Mouse (Mus musculus) hindbrain, embryonic 16.5 days (tissue): ENCODE results near the gene Sohlh1. TPM values are rescaled to one million over a fixed set of nuclear protein-coding genes. Genes with fewer than 3 reads are reported as not detected.
A peak's percentile ranks its signal among the peaks of the same experiment; 100 is the strongest.

ENCODE experiments used
- ATAC-seq: fragments of 200-750 bp; cut with Nextera tagmentation; 2 replicates; pipeline ENCODE4 v1.8.0; 2017; ENCODE audit warnings: moderate TSS enrichment, moderate library complexity
- H3K27ac ChIP-seq: fragments of 300-500 bp; sonication (generic); 2 replicates; pipeline ENCODE4 v1.5.1; 2014; ENCODE audit warnings: low read depth, mild to moderate bottlenecking, control low read depth, low read length, moderate library complexity
- H3K27me3 ChIP-seq: fragments of 300-500 bp; sonication (generic); replicated peaks from 2 replicates; pipeline ENCODE4 v1.6.1; 2014; ENCODE audit warnings: low read length; ENCODE audit not compliant: control insufficient read depth, insufficient read depth
- H3K36me3 ChIP-seq: fragments of 300-500 bp; sonication (generic); 2 replicates; pipeline ENCODE4 v1.6.1; 2014; ENCODE audit warnings: mild to moderate bottlenecking, low read length, moderate library complexity, mixed read lengths; ENCODE audit not compliant: control insufficient read depth, insufficient read depth
- H3K4me1 ChIP-seq: fragments of 300-500 bp; sonication (generic); 2 replicates; pipeline ENCODE4 v1.6.1; 2014; ENCODE audit warnings: low read depth, low read length; ENCODE audit not compliant: control insufficient read depth, insufficient read depth
- H3K4me2 ChIP-seq: fragments of 300-500 bp; sonication (generic); 2 replicates; pipeline ENCODE4 v1.6.1; 2014; ENCODE audit warnings: mild to moderate bottlenecking, low read length, control low read depth, moderate library complexity
- H3K4me3 ChIP-seq: fragments of 300-500 bp; sonication (generic); 2 replicates; pipeline ENCODE4 v1.5.1; 2014; ENCODE audit warnings: mild to moderate bottlenecking, low read length, control low read depth, moderate library complexity
- H3K9ac ChIP-seq: fragments of 300-500 bp; sonication (generic); 2 replicates; pipeline ENCODE4 v1.6.1; 2014; ENCODE audit warnings: low read depth, mild to moderate bottlenecking, control low read depth, low read length, moderate library complexity
- H3K9me3 ChIP-seq: fragments of 300-500 bp; sonication (generic); 2 replicates; pipeline ENCODE4 v1.6.1; 2014; ENCODE audit warnings: mild to moderate bottlenecking, low read length, moderate library complexity; ENCODE audit not compliant: control insufficient read depth
- WGBS: fragments of 180-500 bp; shearing (Covaris S2); extraction: QIAGEN DNeasy Blood & Tissue Kit; methylation state at CpG from one replicate; pipeline ENCODE4 v1.1.7; 2014; 5-methylcytosine and 5-hydroxymethylcytosine counted together
- polyA plus RNA-seq: library from polyadenylated mRNA; unstranded; fragments of >200 nt; fragmentation: Nextera tagmentation; extraction: Ambion mirVana; gene quantifications from 2 replicates; pipeline ENCODE4 v1.2.1, GENCODE M21; 2015

Sohlh1 gene
- polyA plus RNA-seq, 1 experiment from 2014 or later = not detected

GRCm38 (mm10) chr2:25852626-25853025 lies 5.6 kb upstream of the Sohlh1 start:
- H3K4me2 ChIP-seq = no peak overlapping the region
- H3K27ac ChIP-seq = no peak overlapping the region
- no peaks in the 10 kb centered on the region for H3K27me3 ChIP-seq
- H3K36me3 ChIP-seq = no peaks in the 10 kb centered on the region
- peak; percentile 89 for ATAC-seq
- no peak overlapping the region for H3K4me3 ChIP-seq
- 39% methylated on average over 3 of the region's 3 CpGs for WGBS
- H3K9ac ChIP-seq = no peak overlapping the region
- no peaks in the 10 kb centered on the region for H3K4me1 ChIP-seq
- no peaks in the 10 kb centered on the region for H3K9me3 ChIP-seq

- Histone ChIP-seq H3K9ac (no peak overlapping the region), H3K27me3 (no peaks in the 10 kb centered on the region), H3K36me3 (no peaks in the 10 kb centered on the region), H3K9me3 (no peaks in the 10 kb centered on the region), H3K27ac (no peak overlapping the region), H3K4me3 (no peak overlapping the region), H3K4me1 (no peaks in the 10 kb centered on the region), H3K4me2 (no peak overlapping the region)
- no peak for ATAC-seq
- WGBS = 6% methylated on average over 4 of the region's 4 CpGs
Observed at GRCm38 (mm10) chr2:25850330-25850729, 3.3 kb upstream of the Sohlh1 start.

GRCm38 (mm10) chr2:25846516-25846915 lies 532 bp downstream of the Sohlh1 start:
- Histone ChIP-seq H3K4me2 (no peak overlapping the region), H3K36me3 (no peaks in the 10 kb centered on the region), H3K4me3 (no peak overlapping the region), H3K27me3 (no peaks in the 10 kb centered on the region), H3K9ac (no peak overlapping the region), H3K9me3 (no peaks in the 10 kb centered on the region), H3K4me1 (no peaks in the 10 kb centered on the region), H3K27ac (no peak overlapping the region)
- ATAC-seq = no peak
- 79% methylated on average over 8 of the region's 8 CpGs for WGBS

GRCm38 (mm10) chr2:25844097-25844496 lies 3.0 kb downstream of the Sohlh1 start:
- no peaks in the 10 kb centered on the region for H3K36me3 ChIP-seq
- no peak overlapping the region for H3K4me3 ChIP-seq
- 97% methylated on average over 3 of the region's 3 CpGs for WGBS
- no peaks in the 10 kb centered on the region for H3K27me3 ChIP-seq
- no peak overlapping the region for H3K27ac ChIP-seq
- H3K4me2 ChIP-seq = no peak overlapping the region
- no peaks in the 10 kb centered on the region for H3K9me3 ChIP-seq
- H3K9ac ChIP-seq = no peak overlapping the region
- ATAC-seq = no peak
- no peaks in the 10 kb centered on the region for H3K4me1 ChIP-seq

- no peak overlapping the region; the same call in 1 of the 2 replicates for H3K9ac ChIP-seq
- no peaks in the 10 kb centered on the region for H3K4me1 ChIP-seq
- H3K4me3 ChIP-seq = no peak overlapping the region
- no peak for ATAC-seq
- H3K27me3 ChIP-seq = no peaks in the 10 kb centered on the region
- H3K9me3 ChIP-seq = no peaks in the 10 kb centered on the region
- 0 out of 2 replicates have a peak overlapping the region, but pooled peaks have one; percentile 30 for H3K27ac ChIP-seq
- 45% methylated on average over 1 of the region's 1 CpGs for WGBS
- H3K36me3 ChIP-seq = no peaks in the 10 kb centered on the region
- H3K4me2 ChIP-seq = no peak overlapping the region
Observed at GRCm38 (mm10) chr2:25842758-25843157, 4.3 kb downstream of the Sohlh1 start.

GRCm38 (mm10) chr2:25842161-25842560 lies 4.9 kb downstream of the Sohlh1 start:
- no peaks in the 10 kb centered on the region for H3K9me3 ChIP-seq
- no peak overlapping the region for H3K27ac ChIP-seq
- H3K36me3 ChIP-seq = no peaks in the 10 kb centered on the region
- WGBS = 76% methylated on average over 4 of the region's 4 CpGs
- H3K4me2 ChIP-seq = no peak overlapping the region
- H3K4me3 ChIP-seq = no peak overlapping the region
- no peaks in the 10 kb centered on the region for H3K27me3 ChIP-seq
- no peaks in the 10 kb centered on the region for H3K4me1 ChIP-seq
- no peak for ATAC-seq
- no peak overlapping the region for H3K9ac ChIP-seq

- no peaks in the 10 kb centered on the region for H3K4me1 ChIP-seq
- no peak overlapping the region for H3K27ac ChIP-seq
- H3K4me3 ChIP-seq = no peak overlapping the region
- no peaks in the 10 kb centered on the region for H3K36me3 ChIP-seq
- H3K9ac ChIP-seq = no peak overlapping the region
- 48% methylated on average over 5 of the region's 5 CpGs for WGBS
- ATAC-seq = peak; percentile 71
- no peaks in the 10 kb centered on the region for H3K9me3 ChIP-seq
- H3K4me2 ChIP-seq = no peak overlapping the region
- no peaks in the 10 kb centered on the region for H3K27me3 ChIP-seq
Observed at GRCm38 (mm10) chr2:25836291-25836690, 10.8 kb downstream of the Sohlh1 start.

GRCm38 (mm10) chr2:25830786-25831185 lies 16.3 kb downstream of the Sohlh1 start:
- WGBS = 74% methylated on average over 3 of the region's 3 CpGs
- no peak for ATAC-seq
- no peak overlapping the region for H3K4me3 ChIP-seq

GRCm38 (mm10) chr2:25828344-25828947 lies 18.6 kb downstream of the Sohlh1 start:
- Histone ChIP-seq H3K4me3 (no peak overlapping the region), H3K27me3 (no peaks in the 10 kb centered on the region), H3K4me2 (no peak overlapping the region), H3K4me1 (no peaks in the 10 kb centered on the region), H3K36me3 (no peaks in the 10 kb centered on the region), H3K9me3 (no peaks in the 10 kb centered on the region), H3K9ac (no peak overlapping the region), H3K27ac (no peak overlapping the region)
- WGBS = 78% methylated on average over 8 of the region's 8 CpGs
- no peak for ATAC-seq

More at GRCm38 (mm10) chr2:25830786-25831185, 16.3 kb downstream of the Sohlh1 start:
- Histone ChIP-seq H3K9ac (no peak overlapping the region), H3K36me3 (no peaks in the 10 kb centered on the region), H3K4me1 (no peaks in the 10 kb centered on the region), H3K4me2 (no peak overlapping the region), H3K27me3 (no peaks in the 10 kb centered on the region), H3K9me3 (no peaks in the 10 kb centered on the region), H3K27ac (no peak overlapping the region)
